Mouse (Mus musculus) kidney, adult 2 months (tissue): ENCODE data around the gene Gan.

Experiments used
- CTCF ChIP-seq: fragments of 200-500 bp; conservative IDR thresholded peaks from 2 replicates; pipeline ENCODE4 v1.5.1; 2011; ENCODE audit warnings: low read depth, mild to moderate bottlenecking, control low read depth, low read length, moderate library complexity, mixed read lengths; ENCODE audit not compliant: insufficient read depth, insufficient read length
- POLR2A ChIP-seq: fragments of 200-500 bp; IDR thresholded peaks from one replicate; pipeline ENCODE4 v1.6.1; 2011; ENCODE audit warnings: low read depth, low read length, control low read depth

- TF ChIP-seq POLR2A: no peak
- no peak for TF ChIP-seq CTCF
Measured at GRCm38 (mm10) chr8:117123850-117124633, 33.9 kb upstream of the Gan start.
